Mouse (Mus musculus) neural tube, embryonic 15.5 days (tissue): ENCODE data around the gene Eps15l1. TPM values are rescaled to one million over a fixed set of nuclear protein-coding genes. Genes with fewer than 3 reads are reported as not detected.

ENCODE experiments used
- ATAC-seq: fragments of 200-750 bp; cut with Nextera tagmentation; 2 replicates; pipeline ENCODE4 v1.8.0; 2017; ENCODE audit warnings: mild to moderate bottlenecking, moderate TSS enrichment, moderate library complexity; ENCODE audit not compliant: low FRiP score
- H3K27ac ChIP-seq: fragments of 300-500 bp; sonication (generic); replicated peaks from 2 replicates; pipeline ENCODE4 v1.5.1; 2015; ENCODE audit warnings: mild to moderate bottlenecking, inconsistent platforms
- H3K27me3 ChIP-seq: fragments of 300-500 bp; sonication (generic); replicated peaks from 2 replicates; pipeline ENCODE4 v1.6.1; 2015; ENCODE audit warnings: inconsistent platforms
- H3K36me3 ChIP-seq: fragments of 300-500 bp; sonication (generic); 2 replicates; pipeline ENCODE4 v1.6.1; 2015; ENCODE audit warnings: inconsistent platforms
- H3K4me1 ChIP-seq: fragments of 300-500 bp; sonication (generic); 2 replicates; pipeline ENCODE4 v1.6.1; 2015; ENCODE audit warnings: inconsistent platforms
- H3K4me2 ChIP-seq: fragments of 300-500 bp; sonication (generic); 2 replicates; pipeline ENCODE4 v1.6.1; 2015; ENCODE audit warnings: inconsistent platforms, mild to moderate bottlenecking, moderate library complexity
- H3K4me3 ChIP-seq: fragments of 300-500 bp; sonication (generic); replicated peaks from 2 replicates; pipeline ENCODE4 v1.5.1; 2015; ENCODE audit warnings: mild to moderate bottlenecking, inconsistent platforms
- H3K9ac ChIP-seq: fragments of 300-500 bp; sonication (generic); replicated peaks from 2 replicates; pipeline ENCODE4 v1.6.1; 2015; ENCODE audit warnings: mild to moderate bottlenecking, inconsistent platforms
- H3K9me3 ChIP-seq: fragments of 300-500 bp; sonication (generic); replicated peaks from 2 replicates; pipeline ENCODE4 v1.6.1; 2016; ENCODE audit warnings: inconsistent platforms
- WGBS: fragments of 180-500 bp; shearing (Covaris S2); methylation state at CpG from one replicate; pipeline ENCODE4 v1.1.7; 2015; ENCODE audit warnings: mixed read lengths; 5-methylcytosine and 5-hydroxymethylcytosine counted together
- polyA plus RNA-seq: library from polyadenylated mRNA; unstranded; fragments of >200 nt; fragmentation: Nextera tagmentation; extraction: Ambion mirVana; gene quantifications from 2 replicates; pipeline ENCODE4 v1.2.1, GENCODE M21; 2015

The Eps15l1 gene
- polyA plus RNA-seq, 1 experiment from 2014 or later = 51.5 TPM

DNA sequence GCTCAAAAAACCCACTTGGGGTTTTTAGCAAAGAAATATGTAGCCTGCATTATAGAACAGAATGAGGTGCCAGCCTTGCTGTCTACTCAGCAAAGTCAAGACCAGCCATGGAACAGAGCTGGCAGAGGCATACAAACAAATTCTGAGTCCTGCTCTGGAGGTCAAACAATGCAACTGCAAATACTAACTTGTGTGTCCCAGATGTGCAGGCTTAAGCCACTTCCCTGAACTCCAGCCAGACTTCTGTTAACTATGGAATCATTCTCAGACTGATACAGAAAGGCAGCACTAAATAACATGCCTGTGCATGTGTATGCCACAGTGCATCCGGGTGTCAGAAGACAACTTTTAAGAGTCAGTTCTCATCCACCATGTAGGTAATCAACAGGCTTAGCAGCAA is 13.4 kb downstream of the Eps15l1 start:
- Histone ChIP-seq H3K9ac (no peak overlapping the region), H3K36me3 (no peaks in the 10 kb centered on the region; the same call in 1 of the 2 replicates), H3K4me2 (no peak overlapping the region), H3K27me3 (no peaks in the 10 kb centered on the region), H3K27ac (no peak overlapping the region), H3K9me3 (no peaks in the 10 kb centered on the region), H3K4me1 (peaks cover 16% of the 10 kb centered on the region), H3K4me3 (no peak overlapping the region)
- no peak for ATAC-seq
- 98% methylated on average over 1 of the region's 1 CpGs for WGBS

DNA sequence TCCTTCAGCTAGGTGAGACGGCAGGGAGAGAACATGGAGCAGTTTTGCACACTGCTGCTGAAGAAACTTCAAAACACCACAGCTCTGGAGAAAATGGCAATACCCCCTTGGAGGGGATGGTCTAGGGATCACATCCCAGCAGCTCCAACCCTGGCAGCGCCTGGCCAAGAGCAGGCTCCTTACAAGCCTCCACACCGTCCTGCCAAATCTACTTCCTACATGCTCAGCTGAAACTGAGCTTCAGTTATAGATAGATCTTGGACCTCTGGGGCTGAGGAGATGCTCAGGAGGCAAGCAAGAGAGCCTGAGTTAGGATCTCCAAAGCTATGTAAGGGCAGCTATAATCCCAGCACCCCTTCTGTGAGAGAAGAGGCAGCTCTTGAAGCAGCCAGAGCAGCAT is 18.3 kb downstream of the Eps15l1 start:
- no peak overlapping the region for H3K9ac ChIP-seq
- no peak overlapping the region for H3K27ac ChIP-seq
- H3K4me3 ChIP-seq = no peak overlapping the region
- ATAC-seq = no peak
- H3K4me1 ChIP-seq = peaks cover 13% of the 10 kb centered on the region
- no peak overlapping the region for H3K4me2 ChIP-seq
- 94% methylated on average over 3 of the region's 3 CpGs for WGBS
- no peaks in the 10 kb centered on the region for H3K9me3 ChIP-seq
- no peaks in the 10 kb centered on the region for H3K27me3 ChIP-seq
- H3K36me3 ChIP-seq = peaks cover 14% of the 10 kb centered on the region

DNA sequence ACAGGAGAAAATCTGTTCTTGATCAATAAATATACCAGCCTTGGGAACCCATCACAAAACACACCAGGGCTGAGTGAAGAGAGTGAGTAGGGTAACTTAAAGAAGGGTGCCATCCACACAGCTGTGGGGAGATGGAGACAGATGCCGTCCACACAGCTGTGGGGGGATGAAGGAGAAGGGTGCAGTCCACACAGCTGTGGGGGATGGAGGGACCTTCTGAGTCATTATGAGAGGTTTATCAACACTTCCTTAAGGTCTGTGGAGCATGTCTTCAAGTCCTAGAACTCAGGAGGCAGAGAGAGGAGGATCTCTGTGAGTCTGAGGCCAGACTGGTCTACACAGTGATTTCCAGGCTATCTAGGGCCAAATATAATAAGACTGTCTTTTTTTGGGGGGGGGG is 19.9 kb downstream of the Eps15l1 start:
- no peak overlapping the region for H3K4me3 ChIP-seq
- H3K9me3 ChIP-seq = no peaks in the 10 kb centered on the region
- no peak for ATAC-seq
- peaks cover 27% of the 10 kb centered on the region for H3K36me3 ChIP-seq
- H3K9ac ChIP-seq = no peak overlapping the region
- H3K4me2 ChIP-seq = no peak overlapping the region
- 89% methylated on average over 1 of the region's 1 CpGs for WGBS
- H3K27ac ChIP-seq = no peak overlapping the region
- H3K27me3 ChIP-seq = no peaks in the 10 kb centered on the region
- H3K4me1 ChIP-seq = peaks cover 10% of the 10 kb centered on the region

DNA sequence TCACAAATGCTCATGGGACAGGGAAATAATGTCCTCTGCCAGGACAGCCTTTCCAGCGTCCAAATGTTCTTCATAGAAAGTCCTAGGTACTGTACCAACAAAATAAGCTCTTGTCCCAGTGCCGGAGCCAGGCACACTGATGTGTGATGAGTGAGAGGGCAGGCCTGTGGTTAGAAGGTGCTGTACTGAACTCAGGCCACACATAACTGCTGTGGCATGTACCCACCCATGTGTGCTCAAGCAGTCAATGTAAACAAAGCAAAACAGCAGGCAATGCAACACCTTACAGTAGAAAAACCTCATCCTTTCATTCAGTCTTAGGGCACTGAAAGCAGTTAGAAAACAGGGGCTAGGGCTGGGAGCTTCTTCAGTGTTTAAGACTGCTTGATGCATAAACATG is 35.5 kb downstream of the Eps15l1 start:
- ATAC-seq = no peak
- Histone ChIP-seq H3K27me3 (no peaks in the 10 kb centered on the region), H3K9me3 (no peaks in the 10 kb centered on the region), H3K9ac (no peak overlapping the region), H3K4me3 (no peak overlapping the region), H3K36me3 (peaks cover 97% of the 10 kb centered on the region), H3K4me1 (no peaks in the 10 kb centered on the region), H3K4me2 (no peak overlapping the region), H3K27ac (no peak overlapping the region)
- WGBS = 98% methylated on average over 2 of the region's 2 CpGs

DNA sequence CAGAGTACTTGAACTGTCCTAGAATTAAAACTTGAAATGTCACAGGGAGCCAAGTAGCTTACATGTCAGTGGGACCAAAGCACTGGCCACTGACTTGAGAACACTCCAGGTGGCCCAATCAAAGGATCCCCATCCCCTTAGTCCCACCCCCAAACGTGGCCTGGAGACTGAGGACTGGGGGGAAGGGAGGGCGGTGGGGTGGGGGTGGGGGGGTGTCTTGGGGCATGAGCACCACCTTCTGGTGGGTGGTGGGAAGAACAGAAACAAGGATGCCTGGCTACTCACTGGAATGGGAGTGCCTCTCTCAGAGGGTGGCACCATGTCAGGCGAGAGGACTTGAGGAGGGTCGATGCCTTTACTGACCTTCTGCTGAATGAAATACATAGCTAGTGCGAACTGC is 38.9 kb downstream of the Eps15l1 start:
- H3K27ac ChIP-seq = no peak overlapping the region
- H3K27me3 ChIP-seq = no peaks in the 10 kb centered on the region
- no peak overlapping the region for H3K9ac ChIP-seq
- no peak overlapping the region for H3K4me3 ChIP-seq
- no peaks in the 10 kb centered on the region for H3K9me3 ChIP-seq
- WGBS = 61% methylated on average over 5 of the region's 5 CpGs
- no peak for ATAC-seq
- peaks cover 98% of the 10 kb centered on the region for H3K36me3 ChIP-seq
- H3K4me1 ChIP-seq = no peaks in the 10 kb centered on the region
- no peak overlapping the region for H3K4me2 ChIP-seq

DNA sequence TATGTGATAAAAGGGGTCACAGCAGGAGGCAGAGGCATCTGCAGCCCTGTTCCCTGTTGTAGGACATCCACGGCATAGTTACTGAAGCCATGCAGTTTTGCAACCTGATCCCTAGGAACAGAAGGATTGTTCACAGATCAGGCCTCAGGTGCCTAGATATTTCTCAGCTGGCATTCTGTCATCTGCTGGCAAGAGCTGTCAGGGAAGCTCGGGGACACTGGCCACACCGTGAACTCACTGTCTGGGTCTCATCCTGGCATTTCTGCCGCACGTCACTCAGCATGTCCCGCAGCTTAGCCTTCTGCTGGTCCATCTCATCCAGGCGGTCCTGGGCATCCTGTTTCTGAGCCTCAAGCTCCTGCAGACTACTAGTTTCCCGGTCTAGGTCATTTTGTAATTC is 40.6 kb downstream of the Eps15l1 start:
- H3K27ac ChIP-seq = no peak overlapping the region
- ATAC-seq = no peak
- H3K9ac ChIP-seq = no peak overlapping the region
- H3K4me1 ChIP-seq = no peaks in the 10 kb centered on the region
- 87% methylated on average over 8 of the region's 8 CpGs for WGBS
- no peak overlapping the region for H3K4me2 ChIP-seq
- H3K27me3 ChIP-seq = no peaks in the 10 kb centered on the region
- no peaks in the 10 kb centered on the region for H3K9me3 ChIP-seq
- peaks cover 98% of the 10 kb centered on the region for H3K36me3 ChIP-seq
- H3K4me3 ChIP-seq = no peak overlapping the region

DNA sequence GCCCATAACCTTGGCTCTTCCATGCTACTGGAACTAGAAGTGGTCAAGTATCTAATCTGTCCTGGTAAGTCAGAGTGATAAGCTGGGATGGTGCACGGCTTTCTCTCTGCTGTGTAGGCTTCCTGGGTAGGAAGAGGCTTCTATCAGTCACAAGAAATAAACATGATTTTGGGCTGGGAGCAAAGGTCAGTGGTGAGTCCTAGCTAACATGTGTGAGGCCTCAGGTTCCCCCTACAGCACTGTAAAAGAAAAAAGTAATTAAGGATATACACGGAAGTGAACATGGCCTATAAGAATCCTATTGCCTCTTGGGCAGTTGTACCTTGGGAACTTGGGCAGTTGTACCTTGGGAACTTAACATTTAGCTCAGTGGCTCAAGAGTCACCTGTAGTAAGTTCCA is 44.4 kb downstream of the Eps15l1 start:
- Histone ChIP-seq H3K36me3 (peaks cover 95% of the 10 kb centered on the region), H3K9me3 (no peaks in the 10 kb centered on the region), H3K9ac (no peak overlapping the region), H3K27me3 (no peaks in the 10 kb centered on the region), H3K4me1 (no peaks in the 10 kb centered on the region), H3K4me3 (no peak overlapping the region), H3K4me2 (no peak overlapping the region), H3K27ac (no peak overlapping the region)
- no peak for ATAC-seq
- 99% methylated on average over 2 of the region's 2 CpGs for WGBS

DNA sequence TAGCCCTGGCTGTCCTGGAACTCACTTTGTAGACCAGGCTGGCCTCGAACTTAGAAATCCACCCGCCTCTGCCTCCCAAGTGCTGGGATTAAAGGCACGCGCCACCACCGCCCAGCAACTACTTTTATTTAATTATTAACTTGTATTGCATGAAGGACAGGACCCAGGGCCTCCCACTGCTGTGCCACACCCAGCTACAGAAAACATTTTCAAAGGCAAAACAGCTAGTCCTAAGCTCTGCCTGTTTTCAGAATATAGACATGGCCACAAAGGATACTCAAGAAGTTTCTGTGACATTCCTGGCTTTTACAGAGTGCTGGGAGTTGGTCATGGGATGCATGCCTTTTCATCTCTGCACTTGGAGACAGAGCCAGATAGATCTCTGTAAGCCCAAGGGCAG is 45.0 kb downstream of the Eps15l1 start:
- H3K27me3 ChIP-seq = no peaks in the 10 kb centered on the region
- H3K36me3 ChIP-seq = peaks cover 95% of the 10 kb centered on the region
- no peaks in the 10 kb centered on the region for H3K4me1 ChIP-seq
- no peak overlapping the region for H3K4me3 ChIP-seq
- no peaks in the 10 kb centered on the region for H3K9me3 ChIP-seq
- H3K4me2 ChIP-seq = no peak overlapping the region
- H3K9ac ChIP-seq = no peak overlapping the region
- 93% methylated on average over 5 of the region's 5 CpGs for WGBS
- no peak for ATAC-seq
- H3K27ac ChIP-seq = no peak overlapping the region

DNA sequence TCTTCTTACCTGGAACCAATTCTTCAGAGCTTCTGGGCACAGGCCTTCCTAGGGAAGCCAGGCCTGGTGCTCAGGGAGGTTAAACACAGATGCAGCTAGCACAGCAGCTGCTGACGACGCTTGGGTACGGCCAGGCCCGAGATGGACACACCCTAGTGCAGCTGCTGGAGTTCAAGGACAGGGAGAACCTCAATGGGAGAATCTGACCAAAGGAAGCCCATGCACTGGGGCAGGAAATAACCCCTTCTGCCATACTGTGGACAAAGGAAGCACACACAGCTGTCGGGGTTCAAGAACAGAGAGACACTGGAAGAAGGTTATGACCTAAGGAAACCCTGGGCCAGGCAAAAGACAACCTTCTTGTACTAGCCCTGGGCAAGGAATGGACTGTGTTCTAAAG is 46.1 kb downstream of the Eps15l1 start:
- no peak for ATAC-seq
- Histone ChIP-seq H3K27me3 (no peaks in the 10 kb centered on the region), H3K9me3 (no peaks in the 10 kb centered on the region), H3K4me2 (no peak overlapping the region), H3K36me3 (peaks cover 95% of the 10 kb centered on the region), H3K4me3 (no peak overlapping the region), H3K27ac (no peak overlapping the region), H3K9ac (no peak overlapping the region), H3K4me1 (no peaks in the 10 kb centered on the region)
- 86% methylated on average over 5 of the region's 5 CpGs for WGBS

DNA sequence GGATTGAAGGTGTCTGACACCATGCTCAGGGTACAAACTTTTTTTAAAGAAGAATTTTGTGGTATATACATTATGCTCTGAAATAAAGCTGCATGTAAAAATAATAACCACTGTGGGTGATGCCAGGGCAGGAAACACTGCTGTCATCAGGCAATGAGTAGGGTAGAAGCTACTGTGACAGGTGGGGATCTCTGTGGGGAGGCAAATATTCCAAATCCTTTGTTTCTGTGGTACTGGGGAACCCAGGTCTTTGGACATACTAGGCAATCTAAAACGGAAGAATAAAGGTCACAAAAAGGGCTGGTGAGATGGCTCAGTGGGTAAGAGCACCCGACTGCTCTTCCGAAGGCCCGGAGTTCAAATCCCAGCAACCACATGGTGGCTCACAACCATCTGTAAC is 48.9 kb downstream of the Eps15l1 start:
- Histone ChIP-seq H3K9ac (no peak overlapping the region), H3K4me2 (no peak overlapping the region), H3K4me1 (no peaks in the 10 kb centered on the region), H3K4me3 (no peak overlapping the region), H3K9me3 (no peaks in the 10 kb centered on the region), H3K27me3 (no peaks in the 10 kb centered on the region), H3K36me3 (peaks cover 95% of the 10 kb centered on the region), H3K27ac (no peak overlapping the region)
- ATAC-seq = no peak
- WGBS = 95% methylated on average over 4 of the region's 4 CpGs

DNA sequence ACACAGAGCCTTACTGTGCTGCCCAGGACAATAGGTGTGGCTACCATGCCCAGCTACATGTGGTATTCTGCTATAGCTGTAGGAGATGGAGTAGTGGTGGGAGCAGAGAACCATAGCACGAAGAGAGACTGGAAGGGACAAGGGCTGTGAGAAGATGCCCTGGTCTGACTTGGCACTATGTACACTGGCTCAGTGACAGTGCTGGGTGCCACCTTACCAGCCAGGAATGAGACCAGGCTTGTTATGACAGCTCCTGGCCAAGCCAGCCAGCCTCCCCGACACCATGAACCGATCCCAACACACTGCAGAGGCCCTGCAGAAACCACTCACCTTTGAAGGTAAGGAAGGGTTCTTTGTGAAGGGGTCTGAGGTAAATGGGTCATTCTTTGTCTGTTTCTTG is 49.9 kb downstream of the Eps15l1 start:
- Histone ChIP-seq H3K4me1 (no peaks in the 10 kb centered on the region), H3K4me2 (no peak overlapping the region), H3K4me3 (no peak overlapping the region), H3K27me3 (no peaks in the 10 kb centered on the region), H3K27ac (no peak overlapping the region), H3K36me3 (peaks cover 95% of the 10 kb centered on the region), H3K9ac (no peak overlapping the region), H3K9me3 (no peaks in the 10 kb centered on the region)
- WGBS = 96% methylated on average over 3 of the region's 3 CpGs
- no peak for ATAC-seq

DNA sequence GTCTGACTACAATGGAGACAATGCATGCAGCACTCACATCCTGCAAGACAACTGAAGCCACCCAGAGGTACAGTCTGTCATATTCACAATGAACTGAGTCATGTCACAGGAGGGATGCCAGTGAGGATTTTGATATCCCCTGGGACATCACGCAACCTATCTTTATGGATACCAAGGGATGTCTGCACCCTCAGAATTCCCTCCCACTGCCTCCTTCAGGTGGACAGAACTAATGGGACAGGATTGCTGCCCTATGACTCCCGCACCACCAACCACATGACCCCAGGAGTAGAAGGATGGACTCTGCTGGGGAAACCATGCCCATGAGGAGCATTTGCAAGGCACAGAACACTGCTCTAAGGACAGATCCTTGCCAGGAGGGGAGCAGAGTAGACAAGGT is 54.8 kb downstream of the Eps15l1 start:
- H3K27ac ChIP-seq = no peak overlapping the region
- no peak for ATAC-seq
- H3K9me3 ChIP-seq = no peaks in the 10 kb centered on the region
- 98% methylated on average over 2 of the region's 2 CpGs for WGBS
- peaks cover 93% of the 10 kb centered on the region for H3K36me3 ChIP-seq
- H3K4me1 ChIP-seq = no peaks in the 10 kb centered on the region
- no peak overlapping the region for H3K9ac ChIP-seq
- no peaks in the 10 kb centered on the region for H3K27me3 ChIP-seq
- no peak overlapping the region for H3K4me2 ChIP-seq
- no peak overlapping the region for H3K4me3 ChIP-seq

DNA sequence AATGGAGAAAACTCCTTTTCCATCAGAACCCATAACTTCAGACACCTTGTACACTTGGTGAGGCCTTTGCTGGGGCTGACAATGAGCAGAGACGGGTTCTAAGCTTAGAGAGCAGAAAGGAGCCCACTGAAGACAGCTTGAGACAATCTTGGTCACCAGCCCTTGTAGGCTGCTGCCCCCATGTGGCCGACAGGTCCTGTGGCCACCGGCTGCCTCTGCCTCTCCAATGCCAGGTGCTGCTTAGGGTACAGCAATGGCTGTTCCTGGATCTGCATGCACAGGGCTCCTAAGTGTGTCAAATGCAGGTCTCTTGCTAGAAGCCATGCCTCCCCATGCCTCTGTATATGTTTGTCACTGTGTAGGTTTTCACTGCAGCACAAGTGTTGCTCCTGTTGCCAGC is 55.4 kb downstream of the Eps15l1 start:
- ATAC-seq = peak; percentile 58; the same call in 1 of the 2 replicates
- no peak overlapping the region for H3K9ac ChIP-seq
- peaks cover 93% of the 10 kb centered on the region for H3K36me3 ChIP-seq
- H3K4me1 ChIP-seq = no peaks in the 10 kb centered on the region
- no peak overlapping the region for H3K27ac ChIP-seq
- no peak overlapping the region for H3K4me2 ChIP-seq
- no peaks in the 10 kb centered on the region for H3K9me3 ChIP-seq
- no peak overlapping the region for H3K4me3 ChIP-seq
- no peaks in the 10 kb centered on the region for H3K27me3 ChIP-seq
- WGBS = 22% methylated on average over 3 of the region's 3 CpGs
